Mouse (Mus musculus): Measurements from ENCODE around the gene Chrna9.

- no peak for TF ChIP-seq POLR2A (IDR thresholded peaks at IDR 0.05; ENCODE audit: insufficient read length, low read depth)
- TF ChIP-seq MYOD1 (IDR thresholded peaks at IDR 0.05; ENCODE audit: control insufficient read depth in 1 of 3, insufficient read length in 2 of 3, low read depth in 2 of 3), result no peak
- no peak for TF ChIP-seq TCF12 (IDR thresholded peaks at IDR 0.05; ENCODE audit: insufficient read depth, poor library complexity, severe bottlenecking)
- TF ChIP-seq E2F4 (IDR thresholded peaks at IDR 0.05; ENCODE audit: insufficient read depth), result no peak
- no peak for TF ChIP-seq MAX (IDR thresholded peaks at IDR 0.05; ENCODE audit: low read depth)
- no peak for TF ChIP-seq SRF (IDR thresholded peaks at IDR 0.05; ENCODE audit: control insufficient read depth, insufficient read length, low read depth)
Measured at GRCm38 (mm10) chr5:66000567-66001125, 65.9 kb downstream of the Chrna9 start.
